Mouse (Mus musculus) cerebellum, adult 18-20 months (tissue): ENCODE measurements around the gene Zmynd10.

Experiments used
- DNase-seq, 2 experiments: peaks; one replicate each; pipeline ENCODE4 v3.0.0; 2021

Zmynd10 gene

DNA sequence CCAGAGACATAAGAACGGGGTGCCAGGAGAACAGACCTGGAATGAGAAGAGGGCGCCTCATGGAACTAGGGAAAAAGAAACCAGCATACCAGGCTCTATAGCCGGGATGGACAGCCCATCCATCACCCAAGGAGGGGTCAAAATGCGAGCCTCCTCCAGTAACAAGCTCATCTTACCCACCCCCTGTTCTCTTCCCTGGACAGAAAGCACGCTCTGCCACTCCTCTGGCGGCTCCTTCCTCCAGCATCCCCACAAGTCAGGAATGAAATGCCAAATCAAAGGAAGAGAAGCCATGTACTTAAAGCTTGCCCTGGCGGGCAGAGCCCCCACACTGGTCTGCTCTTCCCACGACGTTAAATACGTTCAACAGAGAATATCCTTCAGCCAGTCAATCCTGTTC, 6.1 kb upstream of the Zmynd10 start:
- no peak for DNase-seq

DNA sequence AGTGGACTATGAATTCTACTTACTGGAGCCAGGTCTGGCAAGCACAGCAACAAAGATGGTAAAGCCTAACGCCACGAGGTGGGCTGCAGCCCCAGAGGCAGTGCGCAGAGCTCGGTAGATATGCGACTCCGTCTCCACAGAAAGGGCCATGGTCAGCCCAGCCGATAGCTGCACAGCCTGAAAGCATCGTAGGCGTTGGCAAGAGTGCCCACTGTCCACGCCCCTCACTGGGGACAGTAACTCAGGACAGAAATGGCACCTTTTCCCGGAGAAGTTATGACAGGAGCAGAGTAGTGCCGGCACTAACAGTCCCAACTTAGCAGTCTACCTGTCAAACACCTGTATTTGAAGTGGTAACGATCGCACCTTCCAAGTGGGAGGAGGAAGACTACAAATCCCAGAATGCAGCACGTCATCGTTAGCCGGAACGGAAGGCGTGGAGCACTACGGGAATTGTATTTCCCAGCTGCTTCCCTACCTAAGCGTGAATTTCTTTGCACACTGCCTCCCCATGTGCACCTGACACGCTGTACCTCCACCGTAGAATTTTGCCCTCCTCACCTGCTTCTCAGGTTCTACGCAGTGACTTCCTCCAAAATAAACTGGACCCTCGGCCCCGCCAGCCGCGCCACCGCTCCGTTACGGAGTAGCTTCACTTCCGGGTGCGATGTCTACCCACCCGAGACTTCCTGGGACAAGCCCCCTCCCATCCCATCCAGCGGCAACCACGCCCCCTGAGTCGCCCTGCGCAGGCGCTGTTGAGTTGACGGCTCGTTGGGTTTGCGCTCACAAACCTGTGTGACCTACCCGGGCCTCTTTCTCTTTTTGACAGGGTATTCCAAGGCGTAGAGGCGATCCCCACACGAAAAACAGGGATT, 5.4 kb upstream of the Zmynd10 start, which contains the start of the genes Cyb561d2 and Nprl2:
Cyb561d2 (minus strand) TSS at position 720 of the 878 bp plus-strand sequence.
Nprl2 (plus strand) TSS at position 753 of the 878 bp plus-strand sequence.
- DNase-seq, result peak; percentile 93 to 94

DNA sequence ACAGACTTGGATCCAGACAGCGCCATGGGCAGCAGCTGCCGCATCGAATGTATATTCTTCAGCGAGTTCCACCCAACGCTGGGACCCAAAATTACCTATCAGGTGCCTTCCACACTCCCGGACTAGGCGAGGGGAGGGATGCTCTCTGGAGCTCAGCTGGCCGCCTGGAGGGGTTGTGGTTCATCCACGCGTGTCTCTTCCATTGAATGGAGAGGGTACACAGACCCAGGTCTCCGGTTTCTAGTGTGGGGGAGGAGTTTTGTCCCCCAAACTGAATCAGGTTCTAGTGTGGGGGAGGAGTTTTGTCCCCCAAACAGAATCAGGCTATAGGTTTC, 4.8 kb upstream of the Zmynd10 start:
- DNase-seq, result no peak

DNA sequence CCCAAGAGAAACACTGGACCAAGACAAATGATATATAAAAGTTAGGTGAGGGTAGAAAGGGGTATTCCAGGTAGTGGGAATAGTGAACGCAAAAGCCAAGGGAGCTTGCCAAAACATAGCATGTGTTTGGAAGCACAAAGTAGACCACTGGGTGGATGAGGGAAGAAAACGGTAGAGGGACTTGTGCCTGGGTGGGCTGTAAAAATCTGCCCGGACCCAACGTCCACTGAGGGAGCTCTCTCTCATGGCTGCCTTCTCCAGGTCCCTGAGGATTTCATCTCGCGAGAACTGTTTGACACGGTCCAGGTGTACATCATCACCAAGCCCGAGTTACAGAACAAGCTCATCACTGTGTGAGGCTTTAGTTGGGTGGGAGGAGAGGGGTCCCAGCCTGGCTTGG, 4.4 kb upstream of the Zmynd10 start:
- DNase-seq, result no peak

DNA sequence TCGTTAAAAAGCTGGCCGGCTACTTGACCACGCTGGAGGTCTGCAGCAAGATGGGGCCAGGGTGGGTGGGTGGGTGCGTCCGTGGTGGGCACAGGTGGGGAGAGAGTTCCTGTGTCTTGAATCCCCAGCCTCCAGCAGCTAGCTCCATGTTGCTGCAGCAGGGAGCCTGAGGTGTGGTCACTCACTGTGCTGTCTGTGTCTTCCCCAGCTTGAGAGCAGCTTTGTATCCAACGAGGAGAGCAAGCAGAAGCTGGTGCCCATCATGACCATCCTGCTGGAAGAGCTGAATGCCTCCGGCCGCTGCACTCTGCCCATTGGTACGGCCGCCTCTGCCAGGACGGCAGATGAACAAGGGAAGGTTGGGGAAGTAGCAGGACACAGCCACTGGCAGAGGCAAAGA, 3.8 kb upstream of the Zmynd10 start:
- no peak for DNase-seq

DNA sequence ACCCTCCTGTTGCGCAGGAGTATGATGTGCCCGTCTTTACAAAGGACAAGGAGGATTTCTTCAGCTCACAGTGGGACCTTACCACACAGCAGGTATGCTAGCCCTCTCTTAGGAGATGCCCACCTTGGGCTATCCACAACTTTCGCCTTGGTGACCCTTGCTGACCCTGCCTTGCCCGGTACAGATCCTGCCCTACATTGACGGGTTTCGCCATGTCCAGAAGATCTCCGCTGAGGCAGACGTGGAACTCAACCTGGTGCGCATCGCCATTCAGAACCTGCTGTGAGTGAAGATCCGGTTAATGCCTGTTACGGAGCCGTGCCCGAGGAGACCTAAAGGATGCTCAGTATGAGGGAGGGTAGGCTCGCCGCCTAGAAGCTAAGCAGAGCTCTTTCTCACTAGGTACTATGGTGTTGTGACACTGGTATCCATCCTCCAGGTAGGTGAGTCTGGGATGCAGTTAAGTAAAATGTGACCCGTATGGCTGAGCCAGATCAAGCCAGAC, 2.9 kb upstream of the Zmynd10 start:
- DNase-seq, result no peak

DNA sequence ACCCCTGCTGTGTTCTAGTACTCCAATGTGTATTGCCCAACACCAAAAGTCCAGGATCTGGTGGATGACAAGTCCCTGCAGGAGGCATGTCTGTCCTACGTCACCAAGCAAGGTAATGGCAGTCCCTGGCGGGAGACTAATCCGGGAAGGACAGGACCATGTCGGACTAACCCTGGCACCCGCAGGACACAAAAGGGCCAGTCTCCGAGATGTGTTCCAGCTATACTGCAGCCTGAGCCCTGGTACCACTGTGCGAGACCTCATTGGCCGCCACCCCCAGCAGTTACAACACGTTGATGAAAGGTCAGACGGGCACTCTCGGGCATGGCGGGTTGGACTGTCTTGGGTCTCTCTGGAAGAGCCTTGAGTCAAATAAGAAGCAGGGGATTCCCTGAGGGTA, 2.4 kb upstream of the Zmynd10 start:
- DNase-seq, result no peak

DNA sequence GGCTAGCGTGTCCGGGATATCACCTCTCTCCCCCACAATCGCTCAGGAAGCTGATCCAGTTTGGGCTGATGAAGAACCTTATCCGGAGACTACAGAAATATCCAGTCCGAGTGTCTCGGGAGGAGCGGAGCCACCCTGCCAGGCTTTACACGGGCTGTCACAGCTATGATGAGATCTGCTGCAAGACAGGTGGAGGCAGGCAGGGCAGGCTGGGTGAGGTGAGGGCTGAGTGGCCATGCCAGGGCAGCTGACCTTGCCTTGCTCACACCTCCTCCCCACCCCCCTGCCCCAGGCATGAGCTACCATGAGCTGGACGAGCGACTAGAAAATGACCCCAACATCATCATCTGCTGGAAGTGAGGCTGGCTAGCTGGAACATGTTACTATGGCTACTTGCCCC, 1.9 kb upstream of the Zmynd10 start:
- DNase-seq, result peak in 1 of 2 experiments; percentile 18

DNA sequence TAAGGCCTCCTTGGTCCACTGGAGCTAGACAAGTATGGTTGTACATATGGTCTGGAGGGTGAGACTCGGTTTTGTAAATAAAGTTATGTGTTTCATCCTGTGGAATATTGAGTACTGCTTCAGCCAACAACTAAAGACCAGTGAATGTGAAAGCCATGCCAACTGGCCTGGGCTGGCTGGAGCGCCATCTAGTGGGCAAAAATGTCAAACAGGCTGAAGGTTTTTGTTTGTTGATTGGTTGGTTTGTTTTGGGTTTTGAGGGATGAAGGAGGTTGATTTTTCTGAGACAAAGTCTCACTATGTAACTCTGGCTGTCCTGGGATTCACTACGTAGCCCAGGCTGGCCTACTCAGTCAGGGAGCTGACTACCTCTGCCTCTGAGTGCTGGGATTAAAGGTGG, 1.5 kb upstream of the Zmynd10 start:
- DNase-seq, result peak; percentile 74 to 85

DNA sequence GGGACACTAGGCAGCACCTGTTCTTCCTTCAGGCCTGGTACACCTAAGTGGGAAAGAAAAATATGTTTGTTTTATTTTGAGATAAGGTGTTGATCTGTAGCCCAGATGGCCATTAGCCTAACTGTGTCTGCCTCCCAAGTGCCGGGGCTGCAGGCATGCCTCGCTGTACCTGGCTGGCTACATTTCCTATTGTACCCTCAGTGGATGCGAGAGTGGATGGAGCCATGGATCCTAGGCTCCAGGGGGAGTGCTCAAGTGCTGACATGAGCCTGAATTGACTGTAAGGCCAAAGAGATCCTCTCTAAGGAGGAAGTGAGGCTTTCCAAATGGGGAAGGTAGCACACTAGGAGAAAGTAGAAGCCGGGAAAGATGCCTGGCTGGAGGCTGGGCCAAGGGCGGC, 859 bp downstream of the Zmynd10 start:
- no peak for DNase-seq

DNA sequence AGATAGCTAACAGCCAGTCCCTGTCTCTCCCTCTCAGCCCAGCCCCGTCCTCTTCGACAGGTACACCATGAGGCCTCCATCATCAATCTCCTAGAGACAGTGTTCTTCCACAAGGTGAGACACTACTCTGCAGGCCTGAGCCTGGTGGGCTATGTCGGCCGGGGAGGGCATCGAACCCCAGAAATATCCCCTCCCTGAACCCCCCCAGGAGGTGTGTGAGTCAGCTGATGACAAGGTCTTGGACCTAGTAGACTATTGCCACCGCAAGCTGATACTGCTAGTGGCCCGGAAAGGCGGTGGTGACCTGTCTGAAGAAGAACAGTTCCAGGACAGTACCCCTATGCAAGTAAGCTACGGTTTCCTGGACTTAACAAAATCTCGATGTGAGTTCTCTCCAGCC, 1.7 kb downstream of the Zmynd10 start:
- no peak for DNase-seq

DNA sequence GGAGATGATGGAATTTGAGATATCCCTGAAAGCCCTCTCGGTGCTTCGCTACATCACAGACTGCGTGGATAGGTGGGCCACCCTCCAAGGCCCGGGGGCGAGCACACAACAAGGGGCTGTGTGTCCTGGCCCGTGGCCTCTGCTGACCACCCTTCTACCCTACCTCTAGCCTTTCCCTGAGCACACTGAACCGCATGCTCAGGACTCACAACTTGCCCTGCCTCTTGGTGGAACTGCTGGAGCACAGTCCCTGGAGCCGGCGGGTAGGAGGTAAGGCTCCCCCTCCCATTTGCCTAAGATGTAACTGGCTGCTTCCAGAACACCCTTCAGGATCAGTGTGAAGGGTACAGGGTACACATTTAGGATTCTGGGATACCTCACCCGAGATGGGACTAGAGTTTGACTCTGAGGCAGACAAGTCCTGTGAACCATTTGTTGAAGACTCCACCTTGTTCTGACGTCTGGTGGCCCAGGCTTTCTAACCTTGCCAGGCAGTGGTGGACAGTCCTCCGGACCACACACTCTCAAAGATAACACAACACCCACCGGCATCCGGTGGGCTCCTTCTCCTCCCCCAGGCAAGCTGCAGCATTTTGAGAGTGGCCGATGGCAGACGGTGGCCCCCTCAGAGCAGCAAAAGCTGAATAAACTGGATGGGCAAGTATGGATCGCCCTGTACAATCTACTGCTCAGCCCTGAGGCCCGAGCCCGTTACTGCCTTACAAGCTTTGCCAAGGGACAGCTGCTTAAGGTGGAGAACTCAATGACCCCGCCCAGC, 2.4 kb downstream of the Zmynd10 start:
- DNase-seq, result no peak

DNA sequence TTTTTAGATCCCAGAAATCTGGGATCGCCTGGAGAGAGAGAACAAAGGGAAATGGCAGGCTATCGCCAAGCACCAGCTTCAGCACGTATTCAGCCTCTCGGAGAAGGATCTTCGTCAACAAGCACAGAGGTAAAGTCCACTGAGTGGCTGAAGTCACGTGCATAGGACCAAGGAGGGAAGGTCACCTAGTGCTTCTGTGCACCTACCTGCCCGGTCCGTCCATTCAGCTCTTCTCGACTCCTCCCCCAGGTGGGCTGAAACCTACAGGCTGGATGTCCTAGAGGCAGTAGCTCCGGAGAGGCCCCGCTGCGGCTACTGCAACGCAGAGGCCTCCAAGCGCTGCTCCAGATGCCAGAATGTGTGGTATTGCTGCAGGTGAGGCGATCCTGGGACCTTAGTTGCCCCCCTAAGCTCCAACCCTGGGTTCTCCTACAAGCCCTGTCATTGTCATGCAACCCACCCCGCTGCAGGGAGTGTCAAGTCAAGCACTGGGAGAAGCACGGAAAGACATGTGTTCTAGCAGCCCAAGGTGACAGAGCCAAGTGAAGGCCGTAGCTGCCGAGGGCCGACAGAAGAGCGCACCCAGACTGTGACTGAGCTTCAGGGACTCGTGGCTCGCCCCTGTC, 3.5 kb downstream of the Zmynd10 start:
- DNase-seq, result no peak

DNA sequence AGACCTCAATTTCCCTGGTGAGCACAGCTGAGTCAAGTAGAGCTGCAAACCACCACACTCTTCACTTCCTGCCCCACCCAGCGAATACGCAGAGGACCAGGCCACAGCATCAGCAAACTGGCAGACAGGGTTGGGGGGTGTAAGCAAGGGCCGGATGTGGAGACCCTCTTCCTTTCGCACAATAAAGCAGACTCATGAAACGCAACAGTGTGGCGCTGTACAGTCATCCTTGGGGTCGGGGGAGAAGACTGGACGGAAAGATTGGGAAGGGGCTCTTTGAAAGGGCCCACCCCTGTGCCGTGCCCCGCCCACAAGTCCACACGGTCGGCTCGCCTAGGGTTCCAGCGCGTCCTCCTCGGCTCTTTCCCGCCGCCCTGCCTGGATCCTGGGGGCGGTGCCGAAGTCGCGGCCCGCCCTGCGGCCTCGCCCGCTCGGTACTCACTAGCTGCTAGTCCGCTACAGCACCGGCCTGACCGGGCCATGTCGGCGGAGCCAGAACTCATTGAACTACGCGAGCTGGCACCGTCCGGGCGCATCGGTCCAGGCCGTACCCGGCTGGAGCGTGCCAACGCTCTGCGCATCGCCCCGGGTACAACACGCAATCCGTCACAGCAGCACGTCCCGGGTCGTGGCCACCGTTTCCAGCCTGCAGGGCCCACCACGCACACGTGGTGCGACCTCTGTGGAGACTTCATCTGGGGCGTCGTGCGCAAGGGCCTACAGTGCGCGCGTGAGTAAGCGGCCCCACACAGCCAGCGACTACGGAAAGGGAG, 4.2 kb downstream of the Zmynd10 start, which contains the start of gene Rassf1:
Rassf1 (plus strand) TSS at position 439 of the 773 bp plus-strand sequence.
- DNase-seq, result peak; percentile 41 to 52

DNA sequence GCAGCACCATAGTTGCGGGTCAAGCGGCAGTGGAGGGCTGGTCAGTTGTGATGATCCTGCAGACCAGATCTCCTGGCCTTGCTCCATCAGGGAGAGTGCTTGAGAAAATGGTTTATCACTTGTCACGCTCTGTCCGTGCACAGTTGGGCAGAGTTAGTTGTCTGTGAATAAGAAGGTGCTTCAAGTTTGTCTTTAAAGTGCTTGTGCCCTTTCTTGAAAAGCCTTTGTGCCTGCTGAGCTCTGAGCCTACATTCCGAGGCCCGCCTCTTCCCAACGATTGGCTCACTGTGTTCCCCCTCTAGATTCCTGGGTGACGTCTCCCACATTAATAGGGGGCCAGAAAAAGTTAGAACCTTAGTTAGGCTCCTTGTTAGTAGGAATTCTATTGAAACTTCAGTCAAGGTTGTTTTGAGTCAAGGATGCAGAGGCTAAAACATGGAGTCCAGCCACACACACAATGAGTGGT, 4.8 kb downstream of the Zmynd10 start:
- DNase-seq, result no peak

DNA sequence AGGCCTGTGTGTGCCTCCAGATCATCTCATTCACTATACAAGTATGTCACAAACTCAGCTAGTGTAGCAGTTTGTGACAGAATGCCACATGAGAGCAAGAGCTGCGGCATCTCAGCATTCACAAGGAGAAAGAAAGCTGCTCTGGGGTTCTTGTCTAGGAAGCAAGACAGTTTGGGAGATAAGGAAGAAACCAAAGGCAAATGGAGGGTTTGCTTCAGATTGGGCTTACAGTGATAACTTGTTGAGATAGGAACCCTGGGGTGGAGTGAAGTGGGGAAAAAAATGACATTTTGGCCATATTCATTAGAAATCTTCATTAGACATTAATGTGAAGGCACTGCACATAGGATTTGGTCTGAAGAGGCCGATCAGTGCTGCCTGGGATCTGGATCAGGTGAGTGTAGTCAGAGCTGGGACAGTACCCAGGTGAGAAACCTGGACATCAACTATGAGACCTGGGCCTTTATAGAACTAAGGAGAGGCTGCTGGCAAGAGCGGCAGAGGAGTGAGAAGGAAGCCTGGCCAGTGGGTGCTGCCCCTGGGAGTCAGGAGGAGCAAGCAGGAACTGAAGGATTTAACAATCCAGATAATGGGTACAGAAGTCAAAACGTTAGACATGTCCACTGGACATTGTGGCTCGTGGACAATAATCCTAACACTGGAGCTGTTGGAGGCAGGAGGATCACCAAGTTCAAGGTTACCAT, 5.7 kb downstream of the Zmynd10 start:
- no peak for DNase-seq

DNA sequence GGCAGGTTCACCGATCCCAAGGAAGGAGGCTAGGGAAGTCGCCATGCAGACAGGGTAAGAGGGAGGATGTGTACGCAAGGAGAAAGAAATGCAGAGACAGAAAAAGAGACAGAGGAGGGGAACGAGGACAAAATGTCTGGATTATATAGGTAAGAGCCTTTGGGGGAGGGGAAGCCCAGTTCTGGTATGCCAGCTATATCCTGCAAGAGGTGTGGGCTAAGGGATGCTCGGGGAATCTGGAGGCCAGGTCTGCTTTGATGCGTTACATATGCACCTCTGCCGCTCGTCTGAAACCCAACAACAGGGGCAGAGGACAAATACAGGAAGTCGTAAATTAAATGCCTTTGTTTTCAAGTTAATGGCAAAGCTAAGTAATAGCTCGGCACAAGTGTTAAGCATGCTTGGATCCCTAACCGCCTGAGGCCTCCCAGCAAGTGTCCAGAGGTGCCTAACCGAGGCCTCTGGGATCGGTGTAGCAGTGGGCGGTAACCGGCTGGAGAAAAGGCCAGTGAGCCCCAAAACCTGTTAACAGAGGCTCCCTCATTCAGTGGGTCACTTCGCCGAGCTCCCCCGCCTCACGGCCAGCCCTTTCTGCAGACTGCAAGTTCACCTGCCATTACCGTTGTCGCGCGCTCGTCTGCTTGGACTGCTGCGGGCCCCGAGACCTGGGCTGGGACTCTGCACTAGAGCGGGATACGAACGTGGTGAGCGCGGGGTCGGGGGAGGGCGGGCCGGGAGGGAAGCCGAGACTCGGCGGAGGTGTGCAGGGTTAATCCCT, 6.6 kb downstream of the Zmynd10 start:
- DNase-seq, result peak in 1 of 2 experiments; percentile 53

DNA sequence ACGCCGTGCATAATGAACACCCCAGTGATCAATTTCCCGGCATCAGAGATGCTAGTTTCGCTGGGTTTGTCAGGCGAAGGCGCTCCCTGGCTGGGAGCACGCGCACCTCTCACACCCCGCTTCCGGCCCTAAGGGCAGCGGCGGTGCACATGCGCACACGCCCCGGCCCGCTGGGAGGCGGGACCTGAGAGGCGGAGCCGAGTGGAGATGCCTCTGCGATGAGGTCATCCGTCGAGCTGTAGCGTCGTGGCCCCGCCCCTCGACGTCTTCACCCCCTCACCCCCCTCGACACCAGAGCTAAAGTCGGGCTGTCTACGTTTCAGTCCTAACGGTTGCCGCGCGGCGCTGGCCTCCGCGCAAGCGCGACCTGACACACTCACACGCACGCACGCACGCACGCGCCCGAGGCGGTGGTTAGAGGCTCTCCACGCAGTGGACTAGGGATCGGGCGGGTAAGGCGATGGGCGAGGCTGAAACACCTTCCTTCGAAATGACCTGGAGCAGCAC, 7.3 kb downstream of the Zmynd10 start:
- peak; percentile 94 for DNase-seq

DNA sequence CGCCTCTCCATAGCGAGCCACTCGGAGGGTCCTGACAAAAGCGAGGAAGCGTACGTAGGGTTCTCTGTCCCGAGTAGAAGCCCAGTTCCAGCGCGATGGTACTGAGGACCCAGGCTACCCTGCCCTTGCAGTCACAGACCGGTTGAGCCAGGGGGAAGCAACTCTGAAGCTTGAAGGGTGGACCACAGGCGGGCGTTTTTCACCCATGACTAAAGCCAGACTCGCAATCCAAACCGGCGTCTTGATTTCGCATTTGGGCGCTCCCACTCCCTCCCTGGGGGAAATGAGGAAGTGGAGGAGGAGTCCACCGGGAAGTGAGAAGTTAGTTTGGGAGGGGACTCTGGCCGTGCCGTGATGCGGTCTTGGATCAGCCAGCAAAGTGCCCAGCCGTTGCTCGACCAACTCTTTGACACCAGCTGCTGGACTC, 7.9 kb downstream of the Zmynd10 start:
- no peak for DNase-seq

DNA sequence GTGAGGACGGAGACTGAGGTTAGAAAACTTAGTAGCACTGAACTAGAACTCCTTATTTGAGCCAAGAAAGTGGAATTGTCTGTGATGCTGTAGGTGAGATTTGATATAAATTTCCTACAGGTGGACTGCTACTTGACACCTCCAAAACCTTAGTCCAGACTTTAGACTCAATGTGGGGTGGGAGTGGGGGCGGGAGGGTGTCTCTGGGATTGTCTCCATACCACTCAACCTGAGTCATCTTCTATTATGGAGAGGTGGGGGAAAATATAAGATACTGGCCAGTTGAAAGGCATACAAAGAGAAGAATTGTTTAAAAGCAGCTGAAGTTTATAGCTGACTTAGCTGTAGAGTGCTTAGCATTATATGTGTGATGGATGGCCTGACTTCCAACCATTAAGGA, 8.6 kb downstream of the Zmynd10 start:
- no peak for DNase-seq

DNA sequence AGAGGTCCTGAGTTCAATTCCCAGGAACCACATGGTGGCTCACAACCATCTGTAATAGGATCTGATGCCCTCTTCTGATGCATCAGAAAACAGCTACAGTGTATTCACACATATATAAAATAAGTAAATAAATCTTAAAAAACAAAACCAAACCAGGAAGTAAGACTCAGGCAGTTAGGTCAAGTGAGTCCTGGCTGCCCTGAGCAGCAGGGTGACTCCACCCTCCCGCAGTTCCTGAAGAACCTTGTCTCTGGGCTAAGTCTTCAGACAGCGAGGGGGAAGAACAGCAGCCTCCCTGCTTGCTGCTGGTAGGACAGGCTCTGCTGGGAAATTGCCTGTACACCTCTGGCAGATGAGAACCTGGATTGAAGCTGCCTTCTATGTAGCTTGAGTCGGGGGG, 9.2 kb downstream of the Zmynd10 start:
- no peak for DNase-seq
